Mouse (Mus musculus): ENCODE data around the gene Itk. TPM values are rescaled to one million over a fixed set of nuclear protein-coding genes. Genes with fewer than 3 reads are reported as not detected.

Gene Itk
- polyA plus RNA-seq, 1 experiment: 0.04 TPM

DNA sequence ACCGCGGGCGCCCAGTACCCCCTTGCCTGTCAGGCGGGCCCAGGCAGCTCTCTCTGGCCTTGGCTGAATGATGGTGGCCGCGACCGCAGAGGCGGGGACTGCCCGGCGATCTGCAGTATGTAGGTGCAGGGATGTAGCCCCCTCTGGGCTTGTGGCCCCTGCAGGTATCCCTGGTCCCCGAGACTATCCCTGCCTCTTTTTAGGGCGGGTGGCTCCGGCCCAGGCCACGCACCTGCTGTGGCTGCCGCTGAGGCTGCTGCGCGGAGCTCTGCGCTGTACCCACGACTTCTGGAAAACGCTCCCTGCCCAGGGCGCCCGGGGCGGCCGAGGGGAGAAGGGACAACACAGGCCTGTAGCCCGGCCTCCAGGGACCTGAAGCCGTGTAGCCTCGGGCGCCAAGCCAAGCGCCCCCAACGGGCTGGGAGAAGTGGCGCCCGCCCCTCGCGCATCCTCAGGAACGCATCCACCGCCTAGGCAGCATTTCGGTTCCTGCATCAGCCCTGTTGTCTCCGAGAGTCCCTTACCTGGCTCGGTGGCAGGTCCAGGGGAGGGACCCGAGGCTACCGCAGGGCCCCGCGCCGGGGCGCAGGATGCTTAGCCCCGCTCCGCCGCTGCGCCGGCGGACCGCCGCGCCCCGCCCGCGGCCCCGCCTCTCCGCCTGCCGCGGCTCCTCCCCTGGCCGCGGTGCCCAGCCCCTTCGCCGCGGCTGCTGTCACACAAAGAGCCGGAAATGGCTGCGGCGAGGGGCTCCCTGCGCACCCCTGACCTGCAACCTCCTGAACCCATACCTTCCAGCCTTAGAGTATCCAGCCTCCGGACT, 77.4 kb downstream of the Itk start:
- peak; percentile 88 for DNase-seq (ENCODE audit: low read depth)
- TF ChIP-seq POLR2A (IDR thresholded peaks at IDR 0.05; ENCODE audit: borderline replicate concordance, extremely low read depth, insufficient read depth, insufficient read length, poor library complexity, severe bottlenecking) (peak; percentile 76), CTCF (IDR thresholded peaks at IDR 0.05; ENCODE audit: borderline replicate concordance, extremely low read depth, insufficient read depth, insufficient read length) (no peak)

DNA sequence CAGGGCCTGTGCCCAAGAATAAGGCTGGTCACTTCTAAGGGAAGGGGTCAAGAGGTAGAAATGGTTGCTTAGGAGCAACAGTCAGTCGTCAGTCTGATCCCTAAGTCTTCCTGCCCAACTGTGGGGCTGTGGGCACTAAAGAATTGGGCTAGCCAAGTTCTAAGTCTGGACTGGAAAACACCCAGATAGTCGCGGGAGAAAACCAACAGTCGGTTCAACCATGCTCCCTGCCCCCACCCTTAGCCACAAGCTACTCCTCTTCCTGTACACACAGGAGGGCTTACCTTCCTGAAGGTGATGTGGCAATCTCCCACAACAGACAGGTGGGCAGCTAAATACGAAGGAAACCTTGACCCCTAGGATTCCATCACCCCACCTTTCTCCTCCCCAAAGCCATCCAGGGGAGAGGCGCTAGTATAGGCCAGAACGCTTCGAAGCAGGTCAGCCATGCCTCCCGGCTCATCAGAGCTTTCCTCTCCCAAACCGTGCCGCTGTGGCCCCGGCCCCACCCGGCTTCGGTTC, 78.1 kb downstream of the Itk start:
- TF ChIP-seq CTCF (IDR thresholded peaks at IDR 0.05; ENCODE audit: borderline replicate concordance, extremely low read depth, insufficient read depth, insufficient read length) (no peak), POLR2A (IDR thresholded peaks at IDR 0.05; ENCODE audit: borderline replicate concordance, extremely low read depth, insufficient read depth, insufficient read length, poor library complexity, severe bottlenecking) (no peak)
- DNase-seq (ENCODE audit: low read depth): peak; percentile 54

DNA sequence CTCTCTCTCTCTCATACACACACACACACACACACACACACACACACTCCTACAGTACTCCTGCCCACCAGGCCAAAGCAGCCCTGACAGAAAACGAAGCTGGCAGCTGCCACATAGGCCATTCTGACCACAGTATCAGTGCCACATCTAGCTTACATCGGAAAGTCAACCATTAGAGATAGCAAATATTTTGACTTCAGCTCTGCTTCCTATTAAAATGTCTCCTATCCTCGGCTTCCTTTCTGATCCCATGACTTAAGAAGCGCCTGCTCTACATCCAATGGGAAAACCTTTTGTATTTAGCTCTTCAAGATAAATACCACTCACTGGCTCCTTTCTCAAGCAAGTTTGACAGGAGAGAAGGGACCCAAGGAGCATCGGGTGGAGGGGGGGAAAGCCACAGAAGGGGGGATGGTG, 78.7 kb downstream of the Itk start:
- TF ChIP-seq CTCF (IDR thresholded peaks at IDR 0.05; ENCODE audit: borderline replicate concordance, extremely low read depth, insufficient read depth, insufficient read length): no peak
- no peak for TF ChIP-seq POLR2A (IDR thresholded peaks at IDR 0.05; ENCODE audit: borderline replicate concordance, extremely low read depth, insufficient read depth, insufficient read length, poor library complexity, severe bottlenecking)
- peak; percentile 80 for DNase-seq (ENCODE audit: low read depth)

DNA sequence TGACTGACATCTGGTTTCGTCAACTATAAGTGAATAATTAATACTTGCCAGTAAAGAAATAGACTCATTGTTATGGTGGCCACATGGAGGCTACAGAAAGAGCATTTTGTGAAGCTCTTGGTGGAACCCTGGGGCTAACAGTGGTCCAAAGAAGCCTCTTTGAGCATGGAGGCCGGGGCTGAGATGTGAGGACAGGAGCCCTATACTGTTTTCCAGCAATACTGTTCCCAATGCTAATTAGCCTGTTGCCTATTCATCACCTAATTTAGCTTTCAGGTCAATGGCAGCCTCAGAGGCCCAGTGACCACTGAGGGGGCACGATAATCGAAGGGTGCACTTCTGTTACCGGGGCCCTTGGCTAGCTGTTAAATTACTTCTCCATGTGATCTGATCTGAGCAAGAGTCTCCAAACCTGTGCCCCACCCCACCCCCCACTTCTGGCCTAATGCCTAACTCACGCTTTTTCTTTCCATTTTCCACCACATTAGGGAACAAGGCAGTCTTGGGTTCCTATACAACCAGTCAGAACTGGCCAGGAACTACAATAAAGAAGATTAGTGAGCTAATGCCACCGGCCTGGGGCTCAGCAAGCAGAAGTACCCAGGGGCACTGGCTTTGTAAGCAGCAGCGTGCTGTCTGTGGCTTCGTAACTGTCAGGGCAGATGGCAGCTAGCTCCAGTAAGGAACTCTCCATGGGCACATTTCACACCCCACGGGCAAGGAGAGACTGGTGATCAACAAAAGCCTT, 79.3 kb downstream of the Itk start:
- peak; percentile 90 for DNase-seq (ENCODE audit: low read depth)

DNA sequence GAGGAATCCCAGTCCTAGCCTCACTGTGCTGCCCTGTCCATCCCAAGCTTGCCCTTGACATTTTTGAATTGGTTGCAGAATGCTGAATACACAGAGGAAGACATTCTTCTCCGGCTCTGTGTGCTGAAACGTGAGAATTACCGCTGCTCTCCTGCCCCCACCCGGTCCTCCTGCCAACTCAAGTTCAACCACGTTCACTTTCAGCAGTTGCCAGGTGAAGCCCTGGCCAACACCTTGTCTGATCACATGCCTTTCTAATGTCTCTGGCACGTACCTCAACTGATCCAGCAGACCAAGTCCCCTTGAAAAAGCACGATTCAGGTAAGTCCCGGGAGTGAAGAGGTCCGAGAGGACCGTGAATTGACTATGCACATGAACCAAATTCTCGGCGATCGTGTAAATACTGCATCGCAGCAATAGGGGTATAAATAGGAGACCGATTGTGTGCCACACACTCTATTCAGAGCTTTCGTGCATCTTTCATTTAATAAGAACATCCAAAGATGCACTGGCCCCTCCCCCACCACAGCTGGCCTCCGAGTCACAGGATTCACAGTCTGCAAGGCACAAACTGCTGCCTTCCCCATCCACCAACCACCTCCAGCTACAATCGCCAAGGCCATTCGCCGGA, 80.1 kb downstream of the Itk start:
- DNase-seq (ENCODE audit: low read depth): peak; percentile 31
- TF ChIP-seq CTCF (IDR thresholded peaks at IDR 0.05; ENCODE audit: borderline replicate concordance, extremely low read depth, insufficient read depth, insufficient read length) (no peak), POLR2A (IDR thresholded peaks at IDR 0.05; ENCODE audit: borderline replicate concordance, extremely low read depth, insufficient read depth, insufficient read length, poor library complexity, severe bottlenecking) (no peak)

More for the DNA sequence above, 79.3 kb downstream of the Itk start:
- TF ChIP-seq POLR2A (IDR thresholded peaks at IDR 0.05; ENCODE audit: borderline replicate concordance, extremely low read depth, insufficient read depth, insufficient read length, poor library complexity, severe bottlenecking): no peak
- no peak for TF ChIP-seq CTCF (IDR thresholded peaks at IDR 0.05; ENCODE audit: borderline replicate concordance, extremely low read depth, insufficient read depth, insufficient read length)

DNA sequence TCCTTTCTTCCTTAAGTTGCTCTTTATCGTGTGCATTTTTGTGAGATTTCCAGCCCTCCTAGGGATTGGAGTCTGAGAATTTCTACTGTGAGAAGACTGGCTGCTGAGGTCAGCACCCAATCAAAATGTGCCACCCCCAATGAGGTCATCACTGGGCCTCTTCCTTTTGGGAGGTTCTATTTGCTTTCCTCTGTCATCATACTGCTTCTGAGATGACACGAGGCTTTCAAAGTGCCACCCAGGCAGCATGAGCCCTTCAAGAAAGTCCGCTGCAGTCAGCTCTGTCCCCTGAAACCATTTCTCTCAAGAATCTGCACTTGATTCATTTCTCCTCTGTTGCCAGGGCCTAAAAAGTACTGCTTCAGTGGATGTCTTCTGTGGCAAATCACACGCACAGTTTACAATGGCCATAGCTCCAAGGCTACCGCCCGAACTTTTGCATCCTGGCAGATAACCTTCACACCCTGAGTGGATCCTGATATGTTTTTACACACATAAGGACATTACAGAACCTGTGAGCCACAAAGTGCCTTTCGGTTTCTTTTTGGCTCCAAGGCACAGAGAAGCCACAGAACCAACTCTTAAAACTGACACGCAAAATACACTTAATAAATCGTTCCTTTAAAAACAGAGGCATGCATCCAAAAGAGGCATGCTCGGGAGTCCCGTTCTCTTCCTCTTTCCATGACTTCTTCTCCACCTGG, 80.9 kb downstream of the Itk start:
- DNase-seq (ENCODE audit: low read depth): no peak
- TF ChIP-seq POLR2A (IDR thresholded peaks at IDR 0.05; ENCODE audit: borderline replicate concordance, extremely low read depth, insufficient read depth, insufficient read length, poor library complexity, severe bottlenecking): no peak
- TF ChIP-seq CTCF (IDR thresholded peaks at IDR 0.05; ENCODE audit: borderline replicate concordance, extremely low read depth, insufficient read depth, insufficient read length): no peak

DNA sequence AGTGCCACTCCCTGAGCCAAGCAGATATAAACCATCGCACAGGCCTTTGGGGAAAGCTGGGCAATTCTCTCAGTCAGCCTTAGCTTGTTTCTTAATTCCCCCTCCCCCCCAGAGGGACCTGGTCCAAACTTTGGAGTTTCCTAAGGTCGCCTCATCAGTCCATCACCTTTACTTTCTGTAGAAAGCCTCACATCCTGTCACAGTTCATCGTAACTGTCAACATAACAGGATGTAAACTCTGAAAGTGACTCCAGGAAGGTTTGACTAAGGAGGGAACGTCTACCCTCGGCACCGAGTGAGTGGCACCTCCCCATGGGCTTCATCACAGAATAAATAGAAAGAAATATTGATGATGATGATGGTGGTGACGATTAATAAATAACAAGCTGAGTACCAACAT, 81.5 kb downstream of the Itk start:
- no peak for DNase-seq (ENCODE audit: low read depth)
- no peak for TF ChIP-seq CTCF (IDR thresholded peaks at IDR 0.05; ENCODE audit: borderline replicate concordance, extremely low read depth, insufficient read depth, insufficient read length)
- no peak for TF ChIP-seq POLR2A (IDR thresholded peaks at IDR 0.05; ENCODE audit: borderline replicate concordance, extremely low read depth, insufficient read depth, insufficient read length, poor library complexity, severe bottlenecking)

DNA sequence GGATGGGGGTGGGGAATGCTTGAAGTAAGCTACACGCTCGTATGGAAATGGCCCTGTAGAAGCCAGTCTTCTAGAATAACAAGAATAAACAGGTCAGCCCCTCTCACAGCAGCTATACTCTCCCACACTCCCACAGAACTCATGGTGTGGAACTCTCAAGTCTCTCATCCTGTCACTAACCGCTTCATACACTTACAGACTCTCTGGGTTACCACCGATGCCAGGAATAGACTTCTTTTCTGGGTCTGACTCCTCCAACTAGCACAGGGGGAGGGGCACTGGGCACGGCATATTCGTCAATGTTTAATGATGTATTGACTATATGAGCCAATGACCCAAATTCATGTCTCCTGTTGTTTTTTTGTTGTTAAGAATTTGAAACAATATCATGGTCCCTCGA, 82.5 kb downstream of the Itk start:
- TF ChIP-seq POLR2A (IDR thresholded peaks at IDR 0.05; ENCODE audit: borderline replicate concordance, extremely low read depth, insufficient read depth, insufficient read length, poor library complexity, severe bottlenecking) (no peak), CTCF (IDR thresholded peaks at IDR 0.05; ENCODE audit: borderline replicate concordance, extremely low read depth, insufficient read depth, insufficient read length) (no peak)
- DNase-seq (ENCODE audit: low read depth): no peak

DNA sequence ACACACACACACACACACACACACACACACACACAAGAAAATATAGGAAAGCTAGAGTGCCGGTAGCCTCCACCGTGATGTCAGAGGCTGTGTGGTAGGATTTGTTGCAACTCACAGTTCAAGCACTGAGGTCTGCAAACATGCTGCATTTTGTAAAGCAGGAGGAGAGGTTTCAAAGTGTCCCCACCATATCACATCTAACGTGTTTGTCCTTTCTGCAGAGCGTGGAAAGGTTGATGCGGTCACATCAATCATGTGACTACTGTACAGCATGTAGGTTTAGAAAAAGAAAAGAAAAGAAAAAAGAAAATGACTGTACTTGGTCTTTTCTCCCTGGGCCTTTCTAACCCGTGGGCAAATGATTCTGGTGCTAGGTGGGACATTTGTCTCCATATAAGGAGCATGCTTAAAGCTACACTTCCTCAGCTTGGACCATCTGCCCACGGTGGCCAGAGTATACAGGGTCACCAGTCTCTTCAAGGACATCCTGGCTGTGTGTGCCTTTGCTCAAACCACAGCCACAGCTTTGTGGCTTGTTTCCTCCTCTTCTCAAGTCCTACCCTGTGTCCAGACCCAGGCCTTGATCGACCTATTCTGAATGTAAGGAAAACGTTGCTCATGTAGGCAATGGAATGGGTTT, 83.3 kb downstream of the Itk start:
- DNase-seq (ENCODE audit: low read depth): no peak
- no peak for TF ChIP-seq CTCF (IDR thresholded peaks at IDR 0.05; ENCODE audit: borderline replicate concordance, extremely low read depth, insufficient read depth, insufficient read length)
- no peak for TF ChIP-seq POLR2A (IDR thresholded peaks at IDR 0.05; ENCODE audit: borderline replicate concordance, extremely low read depth, insufficient read depth, insufficient read length, poor library complexity, severe bottlenecking)
